Mouse (Mus musculus): ENCODE results near the gene BC028528. TPM values are rescaled to one million over a fixed set of nuclear protein-coding genes. Genes with fewer than 3 reads are reported as not detected.
"Not testable (repeated sequence)": the region's sequence is repeated elsewhere in the genome, so short reads cannot be mapped to it uniquely, and the experiment has no call there.

Gene BC028528
- polyA plus RNA-seq, 1 experiment from 2014 or later = 24.0 TPM

GRCm38 (mm10) chr3:95925087-95925486, 33.3 kb upstream of the BC028528 start:
- Histone ChIP-seq H3K27me3 (ENCODE audit: insufficient read depth, low read length) (no peaks in the 10 kb centered on the region), H3K4me1 (replicated peaks; ENCODE audit: insufficient read depth, low read length) (no peaks in the 10 kb centered on the region; the same call in 1 of the 2 replicates), H3K9ac (ENCODE audit: low read depth, low read length) (no peak overlapping the region), H3K27ac (no peak overlapping the region), H3K4me3 (replicated peaks; ENCODE audit: low read depth, low read length) (no peak overlapping the region), H3K9me3 (replicated peaks; ENCODE audit: low read length) (no peaks in the 10 kb centered on the region), H3K36me3 (ENCODE audit: insufficient read depth, low read length) (no peaks in the 10 kb centered on the region), H3K4me2 (ENCODE audit: low read length) (no peak overlapping the region)
- DNase-seq (ENCODE audit: low spot score) (no peak), ATAC-seq (replicated peaks; ENCODE audit: low FRiP score, low read depth) (no peak)
- TF ChIP-seq CTCF (IDR thresholded peaks at IDR 0.05; ENCODE audit: low read depth) = no peak
- WGBS = 82% methylated on average over 5 of the region's 5 CpGs

- no peaks in the 10 kb centered on the region; the same call in 1 of the 2 replicates for H3K4me1 ChIP-seq (replicated peaks; ENCODE audit: insufficient read depth, low read length)
- 52% methylated on average over 4 of the region's 4 CpGs for WGBS
- no peak for TF ChIP-seq CTCF (IDR thresholded peaks at IDR 0.05; ENCODE audit: low read depth)
- H3K36me3 ChIP-seq (ENCODE audit: insufficient read depth, low read length) = no peaks in the 10 kb centered on the region
- no peaks in the 10 kb centered on the region for H3K27me3 ChIP-seq (ENCODE audit: insufficient read depth, low read length)
- no peaks in the 10 kb centered on the region for H3K9me3 ChIP-seq (replicated peaks; ENCODE audit: low read length)
- DNase-seq (ENCODE audit: low spot score) (no peak), ATAC-seq (replicated peaks; ENCODE audit: low FRiP score, low read depth) (no peak)
- no peak overlapping the region for H3K4me3 ChIP-seq (replicated peaks; ENCODE audit: low read depth, low read length)
- H3K9ac ChIP-seq (ENCODE audit: low read depth, low read length) = no peak overlapping the region
- H3K27ac ChIP-seq = no peak overlapping the region
- no peak overlapping the region for H3K4me2 ChIP-seq (ENCODE audit: low read length)
Measured at GRCm38 (mm10) chr3:95924185-95924584, 32.4 kb upstream of the BC028528 start.

- H3K9ac ChIP-seq (ENCODE audit: low read depth, low read length); H3K4me2 ChIP-seq (ENCODE audit: low read length); H3K4me1 ChIP-seq (replicated peaks; ENCODE audit: insufficient read depth, low read length); ATAC-seq (replicated peaks; ENCODE audit: low FRiP score, low read depth); H3K36me3 ChIP-seq (ENCODE audit: insufficient read depth, low read length); H3K4me3 ChIP-seq (replicated peaks; ENCODE audit: low read depth, low read length); H3K9me3 ChIP-seq (replicated peaks; ENCODE audit: low read length); DNase-seq (ENCODE audit: low spot score); H3K27ac ChIP-seq; H3K27me3 ChIP-seq (ENCODE audit: insufficient read depth, low read length): not testable (repeated sequence)
- WGBS = 87% methylated on average over 7 of the region's 7 CpGs
Measured at GRCm38 (mm10) chr3:95923429-95923828, 31.6 kb upstream of the BC028528 start.

DNA sequence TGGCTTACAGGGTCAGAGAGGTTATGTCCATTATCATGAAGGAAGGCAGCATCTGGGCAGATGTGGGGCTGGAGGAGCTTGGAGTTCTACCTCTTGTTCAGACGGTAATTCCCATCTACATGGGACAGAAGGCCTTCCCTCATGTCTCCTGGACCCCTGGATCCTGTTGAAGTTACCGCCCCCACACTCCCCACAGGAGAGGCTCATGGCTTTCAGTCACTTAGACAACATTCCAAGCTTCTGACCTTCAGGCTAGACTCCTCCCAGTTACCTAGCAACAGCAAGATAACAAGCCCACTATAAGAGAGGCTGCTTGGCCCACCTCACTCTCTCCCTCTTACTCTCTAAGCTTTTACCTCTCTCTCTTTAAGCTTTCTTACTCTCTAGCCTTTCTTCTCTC, 28.7 kb upstream of the BC028528 start:
- not testable (repeated sequence) for DNase-seq (ENCODE audit: low spot score); H3K4me2 ChIP-seq (ENCODE audit: low read length); H3K9ac ChIP-seq (ENCODE audit: low read depth, low read length); H3K4me1 ChIP-seq (replicated peaks; ENCODE audit: insufficient read depth, low read length); H3K27ac ChIP-seq; H3K36me3 ChIP-seq (ENCODE audit: insufficient read depth, low read length); H3K9me3 ChIP-seq (replicated peaks; ENCODE audit: low read length); ATAC-seq (replicated peaks; ENCODE audit: low FRiP score, low read depth); H3K4me3 ChIP-seq (replicated peaks; ENCODE audit: low read depth, low read length); H3K27me3 ChIP-seq (ENCODE audit: insufficient read depth, low read length)
- 53% methylated on average over 2 of the region's 2 CpGs for WGBS

- Histone ChIP-seq H3K36me3 (ENCODE audit: insufficient read depth, low read length) (no peaks in the 10 kb centered on the region), H3K4me3 (replicated peaks; ENCODE audit: low read depth, low read length) (no peak overlapping the region), H3K4me2 (ENCODE audit: low read length) (no peak overlapping the region), H3K27me3 (ENCODE audit: insufficient read depth, low read length) (no peaks in the 10 kb centered on the region), H3K9me3 (replicated peaks; ENCODE audit: low read length) (no peaks in the 10 kb centered on the region), H3K4me1 (replicated peaks; ENCODE audit: insufficient read depth, low read length) (no peaks in the 10 kb centered on the region), H3K27ac (no peak overlapping the region), H3K9ac (ENCODE audit: low read depth, low read length) (no peak overlapping the region)
- WGBS = 76% methylated on average over 7 of the region's 7 CpGs
- ATAC-seq (replicated peaks; ENCODE audit: low FRiP score, low read depth) = no peak
- no peak for DNase-seq (ENCODE audit: low spot score)
- TF ChIP-seq CTCF (IDR thresholded peaks at IDR 0.05; ENCODE audit: low read depth) = no peak
Measured at GRCm38 (mm10) chr3:95916760-95917159, 25.0 kb upstream of the BC028528 start.

- DNase-seq (ENCODE audit: low spot score) (no peak), ATAC-seq (replicated peaks; ENCODE audit: low FRiP score, low read depth) (no peak)
- 88% methylated on average over 4 of the region's 4 CpGs for WGBS
- Histone ChIP-seq H3K36me3 (ENCODE audit: insufficient read depth, low read length) (no peaks in the 10 kb centered on the region), H3K4me1 (replicated peaks; ENCODE audit: insufficient read depth, low read length) (no peaks in the 10 kb centered on the region), H3K4me2 (ENCODE audit: low read length) (no peak overlapping the region), H3K27me3 (ENCODE audit: insufficient read depth, low read length) (no peaks in the 10 kb centered on the region), H3K9ac (ENCODE audit: low read depth, low read length) (no peak overlapping the region), H3K4me3 (replicated peaks; ENCODE audit: low read depth, low read length) (no peak overlapping the region), H3K9me3 (replicated peaks; ENCODE audit: low read length) (no peaks in the 10 kb centered on the region), H3K27ac (no peak overlapping the region)
- TF ChIP-seq CTCF (IDR thresholded peaks at IDR 0.05; ENCODE audit: low read depth) = no peak
Measured at GRCm38 (mm10) chr3:95914706-95915105, 22.9 kb upstream of the BC028528 start.

DNA sequence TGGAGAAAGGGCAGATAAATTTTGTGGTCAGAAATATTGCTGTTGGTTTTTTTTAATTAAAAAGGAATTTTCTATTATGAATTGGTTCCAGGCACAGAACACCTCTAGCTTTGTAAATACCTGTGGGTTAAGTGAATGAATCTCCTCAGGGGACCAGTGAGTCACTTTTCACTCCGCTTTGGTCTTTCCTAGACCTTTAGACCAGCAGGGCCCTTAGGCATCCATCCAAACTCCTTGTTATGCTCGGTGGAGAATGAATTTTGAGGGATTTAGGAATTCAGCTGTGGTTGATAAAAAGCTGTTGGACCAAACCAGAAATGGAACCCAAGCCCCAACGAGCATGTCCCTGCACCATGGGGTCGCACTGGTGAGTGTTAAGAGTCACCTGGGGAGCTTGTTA, 15.8 kb upstream of the BC028528 start:
- no peaks in the 10 kb centered on the region for H3K36me3 ChIP-seq (ENCODE audit: insufficient read depth, low read length)
- H3K9ac ChIP-seq (ENCODE audit: low read depth, low read length) = no peak overlapping the region
- H3K4me3 ChIP-seq (replicated peaks; ENCODE audit: low read depth, low read length) = no peak overlapping the region
- DNase-seq (ENCODE audit: low spot score) = no peak
- no peak overlapping the region for H3K27ac ChIP-seq
- H3K9me3 ChIP-seq (replicated peaks; ENCODE audit: low read length) = no peaks in the 10 kb centered on the region
- no peak for TF ChIP-seq CTCF (IDR thresholded peaks at IDR 0.05; ENCODE audit: low read depth)
- H3K4me1 ChIP-seq (replicated peaks; ENCODE audit: insufficient read depth, low read length) = peaks cover 13% of the 10 kb centered on the region
- WGBS = 53% methylated on average over 4 of the region's 4 CpGs
- no peak overlapping the region for H3K4me2 ChIP-seq (ENCODE audit: low read length)
- ATAC-seq (replicated peaks; ENCODE audit: low FRiP score, low read depth) = no peak
- no peaks in the 10 kb centered on the region for H3K27me3 ChIP-seq (ENCODE audit: insufficient read depth, low read length)

All from kidney, postnatal 0 days (tissue).